Mouse (Mus musculus) olfactory bulb, adult 2 months (tissue): ENCODE measurements around the gene Ybx2. TPM values are rescaled to one million over a fixed set of nuclear protein-coding genes. Genes with fewer than 3 reads are reported as not detected.
"Not testable (repeated sequence)": the region's sequence is repeated elsewhere in the genome, so short reads cannot be mapped to it uniquely, and the experiment has no call there.

Experiments
- H3K27ac ChIP-seq: fragments of 200-500 bp; 2 replicates; pipeline ENCODE4 v1.5.1; 2012; ENCODE audit warnings: low read depth, low read length; ENCODE audit not compliant: insufficient read depth
- H3K4me1 ChIP-seq: fragments of 200-500 bp; 2 replicates; pipeline ENCODE4 v1.6.1; 2012; ENCODE audit warnings: low read length; ENCODE audit not compliant: control insufficient read depth, insufficient read depth
- H3K4me3 ChIP-seq: fragments of 200-500 bp; 2 replicates; pipeline ENCODE4 v1.5.1; 2012; ENCODE audit warnings: mild to moderate bottlenecking, low read depth, low read length, moderate library complexity; ENCODE audit not compliant: insufficient read depth
- CTCF ChIP-seq: fragments of 200-500 bp; IDR thresholded peaks from 2 replicates; pipeline ENCODE4 v1.5.1; 2012; ENCODE audit warnings: low read depth, mild to moderate bottlenecking, low read length, moderate library complexity; ENCODE audit not compliant: insufficient read depth
- POLR2A ChIP-seq: fragments of 200-500 bp; IDR thresholded peaks from 2 replicates; pipeline ENCODE4 v1.6.1; 2012; ENCODE audit warnings: mild to moderate bottlenecking, low read depth, low read length, moderate library complexity; ENCODE audit not compliant: insufficient read depth
- WGBS: fragments of 180-500 bp; shearing (Covaris S2); methylation state at CpG from one replicate; pipeline ENCODE4 v1.1.7; 2018; 5-methylcytosine and 5-hydroxymethylcytosine counted together
- polyA plus RNA-seq: library from polyadenylated mRNA; stranded (reverse); fragments of >200 nt; gene quantifications from 2 replicates; pipeline ENCODE4 v1.2.4, GENCODE M21; 2012; ENCODE audit warnings: low replicate concordance; ENCODE audit not compliant: missing spikeins, insufficient read depth, insufficient read length

Gene Ybx2
- polyA plus RNA-seq, 1 experiment: not detected

DNA sequence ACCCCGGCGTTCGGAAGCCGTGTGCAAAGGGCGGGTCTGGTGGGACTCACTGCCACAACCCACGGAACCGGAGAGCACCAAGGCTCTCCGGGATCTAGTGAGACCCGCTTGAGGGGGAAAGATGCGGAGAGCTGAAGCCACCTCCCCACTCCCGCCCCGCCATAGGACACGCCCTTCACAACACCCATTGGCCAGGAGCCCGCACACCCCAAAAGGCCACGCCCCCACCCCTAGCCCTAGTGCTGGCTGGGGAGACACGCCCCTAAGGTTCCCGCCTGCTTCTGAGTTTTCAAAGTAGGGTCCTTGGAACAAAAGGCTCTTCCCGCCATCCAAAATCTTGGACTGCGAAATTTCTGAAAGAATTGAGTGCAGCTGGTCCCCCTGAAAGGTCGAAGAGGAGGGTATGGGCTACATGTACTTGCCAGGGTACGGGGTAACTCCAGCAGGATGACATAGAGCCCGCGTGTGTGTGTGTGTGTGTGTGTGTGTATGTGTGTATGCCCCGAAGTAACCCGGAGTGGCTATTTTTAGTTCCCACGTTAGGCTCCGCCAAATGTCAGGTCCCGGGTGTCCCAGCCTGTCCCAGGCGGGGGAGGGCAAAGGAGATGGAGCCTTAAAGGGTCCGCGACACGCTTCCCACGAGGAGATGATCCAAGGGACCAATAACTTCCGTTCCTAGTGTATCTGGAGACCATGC is 12.6 kb downstream of the Ybx2 start, which contains the start of gene Slc2a4:
TSS of gene Slc2a4 (minus strand) at position 123 of the 697 bp plus-strand sequence.
- Histone ChIP-seq H3K27ac (no peak within 1 kb of the TSS), H3K4me3 (peak within 1 kb of the TSS; percentile 20; the same call in 1 of the 2 replicates), H3K4me1 (peaks cover 11% of the 10 kb centered on the region)
- TF ChIP-seq POLR2A: no peak
- TF ChIP-seq CTCF: no peak
- under 1% methylated on average over 33 of the region's 34 CpGs for WGBS

GRCm38 (mm10) chr11:69948763-69949150 is 13.2 kb downstream of the Ybx2 start:
- TF ChIP-seq CTCF (peak; percentile 50), POLR2A (no peak)
- Histone ChIP-seq H3K27ac (no peak overlapping the region), H3K4me3 (no peak overlapping the region), H3K4me1 (peaks cover 11% of the 10 kb centered on the region)
- under 1% methylated on average over 14 of the region's 14 CpGs for WGBS

GRCm38 (mm10) chr11:69950807-69951459 is 15.3 kb downstream of the Ybx2 start:
- Histone ChIP-seq H3K4me3 (no peak overlapping the region), H3K4me1 (peaks cover 11% of the 10 kb centered on the region), H3K27ac (no peak overlapping the region)
- no peak for TF ChIP-seq POLR2A
- no peak for TF ChIP-seq CTCF
- WGBS: 45% methylated on average over 4 of the region's 4 CpGs

DNA sequence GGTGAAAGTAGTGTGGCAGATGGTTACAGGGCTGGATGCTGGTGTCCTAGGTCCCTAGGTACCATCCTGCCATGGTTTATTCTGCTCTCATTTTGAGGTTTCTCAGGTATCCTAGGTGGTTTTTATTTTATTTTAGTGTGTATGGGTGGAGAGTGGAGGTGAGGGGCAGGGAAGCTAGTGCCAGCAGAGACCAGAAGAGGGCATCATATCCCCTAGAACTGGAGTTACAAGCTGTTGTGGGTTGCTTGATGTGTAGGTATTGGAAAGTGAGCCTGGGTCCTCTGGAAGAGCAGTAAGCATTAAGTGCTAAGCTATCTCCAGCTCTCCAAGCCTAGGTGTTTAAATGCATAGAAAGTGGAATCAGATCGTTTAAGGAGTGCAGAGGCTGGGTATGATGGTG is 16.7 kb downstream of the Ybx2 start:
- Histone ChIP-seq H3K4me1 (peaks cover 11% of the 10 kb centered on the region), H3K4me3 (no peak overlapping the region), H3K27ac (no peak overlapping the region)
- TF ChIP-seq POLR2A (no peak), CTCF (no peak)
- 36% methylated on average over 1 of the region's 1 CpGs for WGBS

GRCm38 (mm10) chr11:69953267-69953915 is 17.8 kb downstream of the Ybx2 start:
- Histone ChIP-seq H3K4me1 (peaks cover 4% of the 10 kb centered on the region), H3K4me3 (no peak overlapping the region), H3K27ac (no peak overlapping the region)
- WGBS: 66% methylated on average over 11 of the region's 11 CpGs
- no peak for TF ChIP-seq CTCF

DNA sequence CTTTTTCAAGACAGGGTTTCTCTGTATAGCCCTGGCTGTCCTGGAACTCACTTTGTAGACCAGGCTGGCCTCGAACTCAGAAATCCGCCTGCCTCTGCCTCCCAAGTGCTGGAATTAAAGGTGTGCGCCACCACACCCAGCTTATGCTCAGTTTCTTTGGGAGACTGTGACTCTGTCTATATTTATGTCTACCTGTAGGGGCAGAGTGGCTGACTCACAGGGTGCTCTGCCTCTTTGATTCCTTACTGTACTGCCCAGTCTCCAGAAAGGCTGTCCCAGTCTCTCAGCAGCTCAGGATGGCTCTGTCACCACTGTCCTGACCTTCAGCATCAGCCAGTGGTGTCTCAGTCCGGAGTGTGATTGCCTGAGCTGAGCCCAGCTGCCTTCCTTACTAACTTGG is 20.0 kb downstream of the Ybx2 start:
- H3K4me3 ChIP-seq, H3K4me1 ChIP-seq, H3K27ac ChIP-seq: not testable (repeated sequence)
- 82% methylated on average over 4 of the region's 4 CpGs for WGBS

DNA sequence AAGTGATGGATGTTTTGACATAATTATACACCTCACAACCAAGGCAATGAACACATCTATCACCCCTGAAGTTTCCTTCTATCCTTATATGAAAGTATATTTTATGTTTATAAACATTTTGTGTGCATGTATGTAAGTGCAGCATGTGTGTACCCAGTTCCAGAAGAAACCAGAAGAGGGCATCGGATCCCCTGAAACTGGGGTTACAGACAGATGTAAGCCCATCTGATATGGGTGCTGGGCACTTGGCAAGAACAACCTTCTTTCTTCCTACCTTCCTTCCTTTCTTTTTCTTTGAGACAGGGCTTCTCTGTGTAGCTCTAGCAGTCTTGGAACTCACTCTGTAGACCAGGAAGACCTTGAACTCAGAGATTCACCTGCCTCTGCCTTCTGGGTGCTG is 20.6 kb downstream of the Ybx2 start:
- TF ChIP-seq POLR2A: no peak
- TF ChIP-seq CTCF: no peak
- H3K4me1 ChIP-seq: no peaks in the 10 kb centered on the region
- WGBS: 76% methylated on average over 1 of the region's 1 CpGs
- H3K4me3 ChIP-seq: no peak overlapping the region
- no peak overlapping the region for H3K27ac ChIP-seq

DNA sequence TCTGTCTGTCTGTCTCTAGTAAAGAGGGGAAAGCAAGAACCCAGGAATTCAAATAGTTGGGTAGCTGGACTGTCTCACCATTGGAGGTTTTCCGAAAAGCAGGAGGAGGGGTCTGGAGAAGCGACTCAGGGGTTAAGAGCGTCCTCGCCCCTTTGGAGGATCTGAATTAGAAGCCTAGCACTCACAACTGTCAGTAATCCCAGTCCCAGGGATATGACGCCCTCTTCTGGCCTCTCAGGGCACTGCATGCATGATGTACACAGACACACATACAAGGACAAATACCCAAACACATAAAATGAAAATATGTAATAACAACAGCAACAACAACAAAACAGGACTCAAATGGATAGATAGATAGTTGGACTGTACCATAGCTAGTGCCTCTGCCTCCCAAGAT is 25.0 kb downstream of the Ybx2 start:
- TF ChIP-seq POLR2A (no peak), CTCF (no peak)
- H3K4me3 ChIP-seq: no peak overlapping the region
- peaks cover 4% of the 10 kb centered on the region; the same call in 1 of the 2 replicates for H3K4me1 ChIP-seq
- no peak overlapping the region for H3K27ac ChIP-seq
- 19% methylated on average over 5 of the region's 5 CpGs for WGBS

DNA sequence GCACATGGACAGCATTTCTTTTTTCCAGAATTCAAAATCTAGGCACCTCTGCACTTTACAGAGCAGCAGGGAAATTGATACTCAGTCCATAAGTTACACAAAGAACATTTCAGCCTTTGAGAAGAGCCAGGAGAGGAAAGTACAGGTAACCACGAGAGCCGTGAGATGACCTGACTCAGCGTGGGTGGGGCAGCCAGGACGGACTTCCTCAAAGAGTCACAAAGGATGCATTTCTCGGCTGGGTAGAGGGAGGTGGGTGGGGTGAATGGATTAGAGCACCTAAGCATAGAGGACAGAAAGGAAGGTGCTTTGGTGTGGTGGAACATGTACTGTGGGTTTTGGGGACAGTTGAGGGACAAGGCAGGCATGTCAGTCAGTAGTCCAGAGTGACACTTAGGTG is 26.2 kb downstream of the Ybx2 start:
- Histone ChIP-seq H3K4me1 (peaks cover 12% of the 10 kb centered on the region; the same call in 1 of the 2 replicates), H3K27ac (no peak overlapping the region), H3K4me3 (no peak overlapping the region)
- 47% methylated on average over 5 of the region's 5 CpGs for WGBS
- TF ChIP-seq POLR2A: no peak
- TF ChIP-seq CTCF: no peak
